Mouse (Mus musculus) stomach, embryonic 16.5 days (tissue): ENCODE measurements around the gene Ech1. TPM values are rescaled to one million over a fixed set of nuclear protein-coding genes. Genes with fewer than 3 reads are reported as not detected.

Source experiments
- ATAC-seq: fragments of 200-750 bp; cut with Nextera tagmentation; 2 replicates; pipeline ENCODE4 v1.8.0; 2017; ENCODE audit warnings: moderate number of reproducible peaks, moderate TSS enrichment; ENCODE audit not compliant: insufficient read depth, low FRiP score
- H3K27ac ChIP-seq: fragments of 300-500 bp; sonication (generic); 2 replicates; pipeline ENCODE4 v1.5.1; 2014; ENCODE audit warnings: low read length
- H3K27me3 ChIP-seq: fragments of 300-500 bp; sonication (generic); 2 replicates; pipeline ENCODE4 v1.6.1; 2014; ENCODE audit warnings: low read length, control low read depth, mixed read lengths; ENCODE audit not compliant: control insufficient read depth, insufficient read depth
- H3K36me3 ChIP-seq: fragments of 300-500 bp; sonication (generic); 2 replicates; pipeline ENCODE4 v1.6.1; 2014; ENCODE audit warnings: low read length; ENCODE audit not compliant: control insufficient read depth, insufficient read depth
- H3K4me1 ChIP-seq: fragments of 300-500 bp; sonication (generic); 2 replicates; pipeline ENCODE4 v1.6.1; 2014; ENCODE audit warnings: low read length, control low read depth, mixed read lengths; ENCODE audit not compliant: control insufficient read depth, insufficient read depth
- H3K4me2 ChIP-seq: fragments of 300-500 bp; sonication (generic); 2 replicates; pipeline ENCODE4 v1.6.1; 2014; ENCODE audit warnings: low read depth, low read length, mixed read lengths
- H3K4me3 ChIP-seq: fragments of 300-500 bp; sonication (generic); replicated peaks from 2 replicates; pipeline ENCODE4 v1.5.1; 2014; ENCODE audit warnings: mild to moderate bottlenecking, low read length
- H3K9ac ChIP-seq: fragments of 300-500 bp; sonication (generic); 2 replicates; pipeline ENCODE4 v1.6.1; 2014; ENCODE audit warnings: low read length
- H3K9me3 ChIP-seq: fragments of 300-500 bp; sonication (generic); replicated peaks from 2 replicates; pipeline ENCODE4 v1.6.1; 2016; ENCODE audit warnings: low read length, control low read depth; ENCODE audit not compliant: control insufficient read depth
- WGBS: fragments of 180-500 bp; shearing (Covaris S2); extraction: QIAGEN DNeasy Blood & Tissue Kit; methylation state at CpG from one replicate; pipeline ENCODE4 v1.1.7; 2014; 5-methylcytosine and 5-hydroxymethylcytosine counted together
- polyA plus RNA-seq: library from polyadenylated mRNA; unstranded; fragments of >200 nt; fragmentation: Nextera tagmentation; extraction: Ambion mirVana; gene quantifications from 2 replicates; pipeline ENCODE4 v1.2.1, GENCODE M21; 2015

Ech1 gene
- polyA plus RNA-seq, 1 experiment from 2014 or later, result 230 TPM

DNA sequence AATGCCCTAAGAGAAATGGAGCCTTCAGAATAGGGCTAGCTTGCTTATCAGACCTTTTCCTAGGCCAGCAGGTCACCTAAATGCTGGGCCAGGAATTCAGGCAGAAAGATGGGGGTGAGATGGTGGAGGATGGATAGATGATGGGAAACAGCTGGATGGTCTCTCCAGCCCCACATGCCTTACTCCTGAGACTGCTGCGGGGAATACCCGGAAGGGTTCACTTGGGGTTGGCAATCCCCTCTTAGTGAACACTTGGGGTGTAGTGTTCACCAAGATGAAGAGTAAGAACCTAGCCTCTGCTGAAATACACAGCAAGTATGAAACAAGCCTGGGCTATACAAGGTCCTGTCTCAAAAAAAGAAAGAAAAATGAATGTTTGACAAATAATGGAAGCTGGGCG is 35.8 kb upstream of the Ech1 start:
- Histone ChIP-seq H3K27ac (no peak overlapping the region), H3K36me3 (no peaks in the 10 kb centered on the region), H3K4me1 (peaks cover 11% of the 10 kb centered on the region; the same call in 1 of the 2 replicates), H3K9ac (peak overlapping the region; percentile 0; the same call in 1 of the 2 replicates), H3K4me2 (no peak overlapping the region), H3K9me3 (no peaks in the 10 kb centered on the region), H3K4me3 (no peak overlapping the region), H3K27me3 (no peaks in the 10 kb centered on the region)
- 28% methylated on average over 3 of the region's 3 CpGs for WGBS
- ATAC-seq, result no peak

DNA sequence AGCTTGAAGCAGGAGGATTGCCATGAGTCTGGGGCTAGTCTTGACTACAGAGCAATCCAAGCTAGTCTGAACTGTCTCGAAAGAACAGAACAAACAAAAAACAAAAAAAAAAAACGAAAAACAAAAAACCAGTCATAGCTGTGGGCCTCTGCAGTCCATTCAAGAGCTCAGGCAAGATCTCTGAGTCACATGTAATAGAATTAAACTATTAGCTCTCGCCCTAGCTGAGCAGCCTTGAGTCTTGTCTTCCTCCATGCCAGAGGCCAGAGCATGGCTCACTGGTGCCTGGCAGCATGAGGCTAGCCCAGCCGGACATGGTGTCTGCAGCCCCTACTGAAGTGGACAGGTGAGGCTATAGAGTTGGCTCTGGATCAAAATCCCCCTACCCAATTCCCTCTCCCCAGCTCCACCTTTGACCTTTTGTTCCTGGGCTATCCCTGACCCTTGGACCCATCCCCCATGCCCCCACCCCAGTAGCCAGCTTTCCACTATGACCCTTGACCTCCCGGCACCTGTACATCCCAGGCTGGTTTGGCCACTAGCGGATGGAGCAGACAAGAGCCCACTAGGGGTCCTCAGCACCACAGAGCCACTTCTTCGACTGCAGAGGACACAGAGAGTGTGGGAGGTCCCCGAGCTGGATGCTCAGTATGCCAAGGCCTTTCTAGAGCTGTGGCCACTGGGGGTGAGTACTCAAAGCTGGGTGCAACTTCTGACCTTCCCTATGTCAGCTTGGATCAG is 34.8 kb upstream of the Ech1 start:
- Histone ChIP-seq H3K4me1 (peaks cover 11% of the 10 kb centered on the region; the same call in 1 of the 2 replicates), H3K9ac (no peak overlapping the region), H3K36me3 (no peaks in the 10 kb centered on the region), H3K4me2 (no peak overlapping the region), H3K4me3 (no peak overlapping the region), H3K27ac (peak overlapping the region; percentile 28; the same call in 1 of the 2 replicates), H3K27me3 (no peaks in the 10 kb centered on the region), H3K9me3 (no peaks in the 10 kb centered on the region)
- ATAC-seq, result no peak
- WGBS, result 57% methylated on average over 8 of the region's 8 CpGs

DNA sequence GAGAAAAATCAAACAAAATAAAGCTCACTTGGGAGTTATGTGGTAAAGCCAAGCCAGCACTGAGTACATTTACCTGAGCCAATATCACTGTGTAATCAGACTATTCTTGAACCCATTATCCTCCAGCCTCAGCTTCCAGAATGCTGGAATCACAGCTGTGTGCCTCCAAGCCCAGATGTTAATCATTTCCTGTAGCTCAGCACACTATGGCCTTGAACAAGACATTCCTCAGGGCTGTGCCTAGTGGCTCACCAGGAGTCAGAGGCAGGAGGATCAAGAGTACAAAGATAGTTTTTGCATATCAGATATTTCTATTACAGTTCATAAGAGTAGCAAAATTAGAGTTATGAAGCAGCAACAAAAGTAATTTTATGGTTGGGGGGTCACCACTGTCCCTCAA is 33.3 kb upstream of the Ech1 start:
- no peak overlapping the region for H3K9ac ChIP-seq
- no peak for ATAC-seq
- H3K4me1 ChIP-seq, result peaks cover 13% of the 10 kb centered on the region; the same call in 1 of the 2 replicates
- H3K4me3 ChIP-seq, result no peak overlapping the region
- no peak overlapping the region for H3K4me2 ChIP-seq
- no peaks in the 10 kb centered on the region for H3K9me3 ChIP-seq
- no peak overlapping the region for H3K27ac ChIP-seq
- no peaks in the 10 kb centered on the region for H3K36me3 ChIP-seq
- H3K27me3 ChIP-seq, result no peaks in the 10 kb centered on the region

DNA sequence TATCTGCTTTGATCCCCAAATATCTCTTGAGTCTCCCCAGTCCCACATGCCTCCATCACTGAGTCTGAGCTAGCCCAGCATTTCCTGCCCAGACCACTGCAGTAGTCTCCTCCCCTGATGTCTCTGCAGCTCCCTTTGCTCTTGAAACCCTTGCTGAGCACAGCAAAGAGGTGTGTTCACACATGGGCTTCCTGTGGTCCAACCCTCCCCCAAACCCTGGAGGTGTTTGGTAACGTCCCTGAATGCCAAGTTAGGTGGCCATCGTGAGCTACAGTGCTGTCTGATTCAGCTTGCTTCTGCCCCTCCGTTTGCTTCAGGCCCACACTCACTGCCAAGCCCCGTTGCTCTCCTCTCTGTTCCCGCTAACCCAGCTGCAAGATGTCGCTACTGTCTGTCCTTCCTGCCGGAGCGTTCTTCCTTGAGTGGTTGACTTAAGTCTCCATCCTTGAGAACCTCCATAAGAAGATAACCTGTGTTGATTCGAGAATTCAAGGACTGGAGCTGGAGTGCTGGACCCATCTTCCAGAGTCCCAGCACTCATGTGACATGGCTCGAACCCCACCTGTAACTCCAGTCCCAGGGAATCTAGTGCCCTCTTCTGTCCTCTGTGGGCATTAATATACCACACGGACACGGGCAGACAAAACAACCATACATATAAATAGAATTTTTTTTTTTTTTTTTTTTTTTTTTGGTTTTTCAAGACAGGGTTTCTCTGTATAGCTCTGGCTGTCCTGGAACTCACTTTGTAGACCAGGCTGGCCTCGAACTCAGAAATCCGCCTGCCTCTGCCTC is 32.4 kb upstream of the Ech1 start:
- H3K4me3 ChIP-seq, result no peak overlapping the region
- H3K4me1 ChIP-seq, result peaks cover 16% of the 10 kb centered on the region
- no peaks in the 10 kb centered on the region for H3K27me3 ChIP-seq
- WGBS, result 65% methylated on average over 14 of the region's 14 CpGs
- no peak overlapping the region for H3K4me2 ChIP-seq
- no peaks in the 10 kb centered on the region for H3K9me3 ChIP-seq
- H3K36me3 ChIP-seq, result no peaks in the 10 kb centered on the region
- no peak overlapping the region for H3K9ac ChIP-seq
- ATAC-seq, result no peak
- H3K27ac ChIP-seq, result no peak overlapping the region

DNA sequence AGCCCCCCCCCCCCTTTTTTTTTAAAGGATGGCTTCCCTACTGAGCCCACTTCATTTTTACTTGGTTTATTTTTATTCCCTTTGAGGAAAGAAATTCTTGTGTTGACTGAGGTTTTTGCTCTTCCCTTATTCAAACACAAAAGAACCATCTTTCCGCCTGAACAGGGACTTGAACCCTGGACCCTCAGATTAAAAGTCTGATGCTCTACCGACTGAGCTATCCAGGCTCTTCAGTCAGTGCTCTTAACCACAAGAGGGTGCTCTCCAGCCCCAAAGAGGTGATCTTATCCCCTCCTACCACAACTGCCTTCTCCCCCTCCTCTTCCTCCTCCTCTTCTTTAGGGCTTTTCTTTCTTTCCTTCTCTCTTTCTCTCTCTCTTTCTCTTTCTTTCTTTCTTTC is 31.2 kb upstream of the Ech1 start:
- 42% methylated on average over 2 of the region's 2 CpGs for WGBS
- Histone ChIP-seq H3K36me3 (no peaks in the 10 kb centered on the region), H3K27me3 (no peaks in the 10 kb centered on the region), H3K9me3 (no peaks in the 10 kb centered on the region), H3K4me1 (peaks cover 16% of the 10 kb centered on the region), H3K27ac (no peak overlapping the region), H3K4me3 (no peak overlapping the region), H3K9ac (no peak overlapping the region), H3K4me2 (no peak overlapping the region)
- no peak for ATAC-seq

DNA sequence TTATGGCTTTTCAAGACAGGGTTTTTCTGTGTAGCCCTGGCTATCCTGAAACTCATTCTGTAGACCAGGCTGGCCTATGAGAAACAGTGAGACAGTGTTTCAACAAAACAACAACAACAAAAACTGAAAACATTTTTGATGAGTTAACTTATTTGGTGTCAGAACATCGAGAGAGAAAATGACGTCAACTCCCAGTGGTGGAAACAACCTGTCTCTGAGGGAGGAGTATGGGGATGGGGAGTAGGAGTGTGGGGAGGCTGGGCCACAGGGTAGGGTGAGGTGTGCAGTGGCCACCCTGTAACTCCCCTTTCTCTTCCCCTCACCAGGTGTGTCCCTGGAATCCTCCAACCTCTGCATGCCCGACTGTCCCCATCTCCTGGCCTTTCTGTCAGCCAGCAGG is 30.5 kb upstream of the Ech1 start:
- Histone ChIP-seq H3K27ac (no peak overlapping the region), H3K4me3 (no peak overlapping the region), H3K36me3 (no peaks in the 10 kb centered on the region), H3K4me2 (no peak overlapping the region), H3K27me3 (no peaks in the 10 kb centered on the region), H3K9ac (no peak overlapping the region), H3K9me3 (no peaks in the 10 kb centered on the region), H3K4me1 (peaks cover 10% of the 10 kb centered on the region)
- ATAC-seq, result no peak
- WGBS, result 77% methylated on average over 3 of the region's 3 CpGs

DNA sequence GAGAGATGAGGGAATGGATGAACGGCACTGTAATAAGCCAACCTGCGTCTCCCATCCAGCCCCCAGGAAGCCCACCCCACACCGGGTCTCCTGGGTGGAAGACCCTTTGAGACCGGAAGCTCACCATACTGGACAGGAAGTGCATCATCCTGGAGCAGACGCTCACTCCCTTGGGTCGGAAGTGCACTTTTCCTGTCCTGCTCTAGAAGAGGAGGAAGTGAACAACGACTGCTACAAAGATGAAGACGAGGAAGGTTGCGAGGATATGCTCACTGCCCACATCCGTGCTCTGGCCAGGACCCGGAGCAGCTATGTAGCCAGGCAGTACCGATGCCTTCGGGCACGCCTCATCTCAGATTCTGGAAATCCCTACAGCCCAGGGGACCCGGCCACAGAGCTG is 29.2 kb upstream of the Ech1 start:
- Histone ChIP-seq H3K27ac (peak overlapping the region; percentile 1; the same call in 1 of the 2 replicates), H3K36me3 (no peaks in the 10 kb centered on the region), H3K4me1 (peaks cover 5% of the 10 kb centered on the region), H3K9me3 (no peaks in the 10 kb centered on the region), H3K4me3 (peak overlapping the region; percentile 9; the same call in 1 of the 2 replicates), H3K4me2 (peak overlapping the region; percentile 46; the same call in 1 of the 2 replicates), H3K27me3 (no peaks in the 10 kb centered on the region), H3K9ac (no peak overlapping the region)
- WGBS, result 72% methylated on average over 15 of the region's 15 CpGs
- no peak for ATAC-seq

DNA sequence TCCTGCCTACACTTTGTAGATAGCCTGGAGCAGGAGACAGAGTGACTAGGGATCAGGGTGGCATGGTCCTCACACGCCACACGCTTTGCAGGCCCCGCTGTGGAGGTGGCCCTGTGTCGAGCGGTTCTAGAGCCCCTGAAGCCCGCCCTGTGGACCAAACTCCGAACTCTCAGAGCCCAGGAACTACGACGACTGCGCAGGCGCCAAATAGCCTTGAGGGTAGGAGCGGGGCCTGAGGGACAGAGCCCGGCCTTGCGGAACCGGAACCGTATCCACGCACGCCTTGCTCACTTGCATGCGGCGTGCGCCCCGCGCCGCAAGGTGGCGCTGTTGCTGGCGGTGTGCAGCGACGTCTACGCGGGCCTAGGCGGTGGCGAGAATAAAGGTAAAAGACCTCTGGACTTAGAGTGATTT is 28.4 kb upstream of the Ech1 start:
- Histone ChIP-seq H3K9me3 (no peaks in the 10 kb centered on the region), H3K4me3 (peak overlapping the region; percentile 9), H3K9ac (peak overlapping the region; percentile 72), H3K27me3 (no peaks in the 10 kb centered on the region), H3K4me2 (peak overlapping the region; percentile 46), H3K27ac (peak overlapping the region; percentile 1; the same call in 1 of the 2 replicates), H3K4me1 (peaks cover 12% of the 10 kb centered on the region), H3K36me3 (no peaks in the 10 kb centered on the region)
- 13% methylated on average over 32 of the region's 32 CpGs for WGBS
- peak; percentile 63 for ATAC-seq

DNA sequence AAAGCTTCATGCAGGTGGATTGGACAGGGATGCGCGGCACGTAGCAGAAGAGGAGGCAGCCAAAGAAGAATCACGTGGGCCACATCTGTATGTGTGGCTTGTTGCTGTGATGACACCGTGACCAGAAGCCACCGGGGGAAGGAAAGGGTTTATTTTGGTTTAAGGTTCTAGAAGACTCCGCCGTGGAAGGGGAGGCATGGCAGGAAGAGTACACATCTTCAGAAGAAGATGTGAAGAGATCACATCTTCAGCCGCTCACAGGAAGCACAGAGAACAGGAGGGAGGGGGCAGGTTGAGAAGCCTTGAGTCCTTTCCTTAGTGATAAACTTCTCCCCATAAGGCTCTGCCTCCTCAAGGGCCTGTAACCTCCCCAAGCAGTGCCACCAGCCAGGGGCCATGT is 25.0 kb upstream of the Ech1 start:
- 89% methylated on average over 9 of the region's 9 CpGs for WGBS
- Histone ChIP-seq H3K9ac (no peak overlapping the region), H3K27ac (peak overlapping the region; percentile 100; the same call in 1 of the 2 replicates), H3K4me1 (peaks cover 43% of the 10 kb centered on the region), H3K27me3 (no peaks in the 10 kb centered on the region), H3K4me3 (no peak overlapping the region), H3K36me3 (no peaks in the 10 kb centered on the region), H3K9me3 (no peaks in the 10 kb centered on the region), H3K4me2 (no peak overlapping the region)
- no peak for ATAC-seq
